28 mouse cellular contexts compared by ENCODE assay signal in the genomic region with DNA sequence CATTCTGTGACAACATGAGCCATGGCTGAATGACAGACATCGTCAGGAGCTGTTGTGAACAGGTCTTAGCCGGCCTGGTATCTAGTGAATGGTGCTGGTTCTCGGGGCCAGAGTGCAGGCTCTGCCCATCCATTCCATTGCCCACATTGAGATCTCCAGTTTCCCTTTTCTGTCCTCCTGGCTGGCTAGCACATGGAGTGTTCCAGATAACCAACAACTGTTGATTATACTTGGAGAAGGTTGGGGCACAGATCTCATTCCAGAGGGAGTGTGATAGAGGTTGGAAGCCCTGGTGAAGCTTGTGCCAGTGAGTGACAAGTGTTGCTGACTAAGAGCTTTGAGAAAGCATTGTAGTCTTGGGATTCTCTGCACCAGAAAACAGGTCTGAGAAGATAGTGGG.
DNase-seq lines count a peak whose midpoint lies in the region; ATAC-seq and TF ChIP-seq lines count a peak whose summit lies in the region.
"Had no signal": no experiment of that assay in that cellular context is flagged by ENCODE, and none has a peak within 500 bp of the region (broad histone marks: within the 10 kb centered on the region; RNA-seq: fewer than 3 reads in every experiment).

No protein-coding gene starts in this region.

- H3K4me1 ChIP-seq in heart, embryonic 13.5 days = peaks cover 38% of the 10 kb centered on the region
- H3K4me1 ChIP-seq in heart, embryonic 10.5 days = peaks cover 36% of the 10 kb centered on the region
- H3K4me1 ChIP-seq in hindbrain, postnatal 0 days (ENCODE audit: insufficient read depth, low read length) = peaks cover 4% of the 10 kb centered on the region
- H3K4me1 ChIP-seq in hindbrain, embryonic 11.5 days (replicated peaks; ENCODE audit: control insufficient read depth, insufficient read depth, low read length) = no peaks in the 10 kb centered on the region
- H3K4me1 ChIP-seq: embryonic facial prominence, embryonic 12.5 days had no signal

- H3K4me2 ChIP-seq in heart, embryonic 13.5 days = no peak overlapping the region
- no peak overlapping the region for H3K4me2 ChIP-seq in hindbrain, postnatal 0 days (ENCODE audit: low read depth, low read length)
- H3K4me2 ChIP-seq in hindbrain, embryonic 11.5 days (replicated peaks; ENCODE audit: low read depth, low read length) = no peak overlapping the region
- H3K4me2 ChIP-seq: embryonic facial prominence, embryonic 12.5 days; hindbrain, embryonic 15.5 days; kidney, embryonic 15.5 days; limb, embryonic 12.5 days; liver, embryonic 15.5 days; lung, embryonic 14.5 days; midbrain, embryonic 15.5 days had no signal

- no peak overlapping the region for H3K9ac ChIP-seq in heart, embryonic 13.5 days
- H3K9ac ChIP-seq in hindbrain, postnatal 0 days (replicated peaks; ENCODE audit: low read length) = no peak overlapping the region
- no peak overlapping the region for H3K9ac ChIP-seq in hindbrain, embryonic 11.5 days (ENCODE audit: low read depth, low read length)
- H3K9ac ChIP-seq: embryonic facial prominence, embryonic 12.5 days; hindbrain, embryonic 15.5 days; kidney, embryonic 15.5 days; limb, embryonic 12.5 days; liver, embryonic 15.5 days; lung, embryonic 14.5 days; midbrain, embryonic 15.5 days had no signal

- peak; percentile 9 for DNase-seq in gastrocnemius, postnatal 25 days
- no peak for DNase-seq in gastrocnemius, postnatal 4 days (ENCODE audit: low spot score in 2 of 2)
- DNase-seq in heart, embryonic 10.5 days (ENCODE audit: low spot score) = no peak
- DNase-seq in hindbrain, postnatal 0 days (ENCODE audit: low spot score) = no peak
- no peak for DNase-seq in hindbrain, embryonic 11.5 days (ENCODE audit: low spot score)
- DNase-seq in spleen, postnatal 36 days (ENCODE audit: low spot score in 2 of 2) = no peak
- DNase-seq: adrenal gland, postnatal 14 days; cerebellum, adult 11-12 months; cerebellum, adult 9-11 months; embryo, embryonic 11 days; kidney, adult 18-20 months; kidney, postnatal 25 days; lung, embryonic 14.5 days; lung, postnatal 36 days; right cerebral cortex, postnatal 4 days; thymus, adult 2 months; thymus, postnatal 36 days had no signal

- H3K4me3 ChIP-seq in heart, embryonic 13.5 days = no peak overlapping the region
- no peak overlapping the region for H3K4me3 ChIP-seq in heart, embryonic 10.5 days
- H3K4me3 ChIP-seq in hindbrain, postnatal 0 days (ENCODE audit: low read length) = no peak overlapping the region
- no peak overlapping the region for H3K4me3 ChIP-seq in hindbrain, embryonic 11.5 days (ENCODE audit: low read depth, low read length)
- H3K4me3 ChIP-seq in macrophage (ENCODE audit: inconsistent target) = no peak overlapping the region
- H3K4me3 ChIP-seq: embryonic facial prominence, embryonic 12.5 days; hindbrain, embryonic 15.5 days; kidney, embryonic 15.5 days; left cerebral cortex, adult 2 months; limb, embryonic 12.5 days; liver, embryonic 15.5 days; midbrain, embryonic 15.5 days had no signal

- no peaks in the 10 kb centered on the region for H3K27me3 ChIP-seq in heart, embryonic 13.5 days (replicated peaks)
- H3K27me3 ChIP-seq in heart, embryonic 10.5 days (ENCODE audit: insufficient read depth, poor library complexity, severe bottlenecking) = no peaks in the 10 kb centered on the region
- H3K27me3 ChIP-seq in hindbrain, postnatal 0 days (ENCODE audit: insufficient read depth, low read length) = no peaks in the 10 kb centered on the region
- no peaks in the 10 kb centered on the region for H3K27me3 ChIP-seq in hindbrain, embryonic 11.5 days (ENCODE audit: control insufficient read depth, insufficient read depth, low read length)
- H3K27me3 ChIP-seq: embryonic facial prominence, embryonic 12.5 days; hindbrain, embryonic 15.5 days; kidney, embryonic 15.5 days; limb, embryonic 12.5 days; liver, embryonic 15.5 days; midbrain, embryonic 15.5 days; Patski had no signal

- ATAC-seq in heart, embryonic 13.5 days (ENCODE audit: extremely low read depth, insufficient number of reproducible peaks, low FRiP score, low TSS enrichment) = no peak
- ATAC-seq in hindbrain, postnatal 0 days = no peak
- no peak for ATAC-seq in hindbrain, embryonic 11.5 days (ENCODE audit: low FRiP score)
- ATAC-seq: forebrain, embryonic 16.5 days; midbrain, embryonic 15.5 days; Patski had no signal

- no peak for TF ChIP-seq CTCF in hindbrain, postnatal 0 days (IDR thresholded peaks at IDR 0.05; ENCODE audit: low read depth)

- H3K79me2 ChIP-seq in macrophage (ENCODE audit: inconsistent target) = peaks cover 74% of the 10 kb centered on the region

- 0 out of 2 replicates have a peak overlapping the region, but pooled peaks have one; percentile 12 for H3K27ac ChIP-seq in heart, embryonic 13.5 days (replicated peaks)
- H3K27ac ChIP-seq in heart, embryonic 10.5 days = no peak overlapping the region
- H3K27ac ChIP-seq in hindbrain, postnatal 0 days = 0 out of 2 replicates have a peak overlapping the region, but pooled peaks have one; percentile 27
- no peak overlapping the region for H3K27ac ChIP-seq in hindbrain, embryonic 11.5 days (ENCODE audit: low read depth, low read length)
- peak overlapping the region; percentile 88 for H3K27ac ChIP-seq in macrophage
- H3K27ac ChIP-seq: embryonic facial prominence, embryonic 12.5 days; kidney, embryonic 15.5 days; left cerebral cortex, adult 2 months; limb, embryonic 12.5 days; liver, embryonic 15.5 days; midbrain, embryonic 15.5 days had no signal

- no peaks in the 10 kb centered on the region for H3K36me3 ChIP-seq in heart, embryonic 13.5 days
- H3K36me3 ChIP-seq in heart, embryonic 10.5 days = no peaks in the 10 kb centered on the region
- no peaks in the 10 kb centered on the region for H3K36me3 ChIP-seq in hindbrain, postnatal 0 days (ENCODE audit: insufficient read depth, low read length)
- no peaks in the 10 kb centered on the region for H3K36me3 ChIP-seq in hindbrain, embryonic 11.5 days (ENCODE audit: control insufficient read depth, insufficient read depth, low read length)
- no peaks in the 10 kb centered on the region for H3K36me3 ChIP-seq in macrophage (ENCODE audit: inconsistent target)
- H3K36me3 ChIP-seq: embryonic facial prominence, embryonic 12.5 days; hindbrain, embryonic 15.5 days; kidney, embryonic 15.5 days; limb, embryonic 12.5 days; liver, embryonic 15.5 days; midbrain, embryonic 15.5 days had no signal

- WGBS in heart, embryonic 13.5 days = 60% methylated on average over 3 of the region's 3 CpGs
- 79% methylated on average over 3 of the region's 3 CpGs for WGBS in heart, embryonic 10.5 days
- 94% methylated on average over 3 of the region's 3 CpGs for WGBS in hindbrain, postnatal 0 days
- 97% methylated on average over 3 of the region's 3 CpGs for WGBS in hindbrain, embryonic 11.5 days
- WGBS in macrophage (ENCODE audit: missing documents) = 97% methylated on average over 3 of the region's 3 CpGs

- no peaks in the 10 kb centered on the region for H3K9me3 ChIP-seq in heart, embryonic 13.5 days
- H3K9me3 ChIP-seq in heart, embryonic 10.5 days = no peaks in the 10 kb centered on the region
- no peaks in the 10 kb centered on the region for H3K9me3 ChIP-seq in hindbrain, postnatal 0 days (ENCODE audit: low read length)
- no peaks in the 10 kb centered on the region for H3K9me3 ChIP-seq in hindbrain, embryonic 11.5 days (ENCODE audit: control insufficient read depth, low read length)
- H3K9me3 ChIP-seq: embryonic facial prominence, embryonic 12.5 days; hindbrain, embryonic 15.5 days; kidney, embryonic 15.5 days; limb, embryonic 12.5 days; liver, embryonic 15.5 days; midbrain, embryonic 15.5 days had no signal

Comparison
In these comparisons a context has a peak if more than half of its experiments do, and no peak if none do; other contexts are left out.
1. H3K27ac ChIP-seq: peak in heart, embryonic 13.5 days (single experiment), hindbrain, postnatal 0 days (single experiment) and macrophage (single experiment); none in heart, embryonic 10.5 days (single experiment) and hindbrain, embryonic 11.5 days (single experiment).